Mouse (Mus musculus) right cerebral cortex, postnatal 14 days (tissue): ENCODE results near the gene Olfr76.
"Not testable (repeated sequence)": the region's sequence is repeated elsewhere in the genome, so short reads cannot be mapped to it uniquely, and the experiment has no call there.

ENCODE experiments used
- DNase-seq: peaks from one replicate; pipeline ENCODE4 v3.0.0; 2022

Gene Olfr76

GRCm38 (mm10) chr19:12123103-12123502, at the start of gene Olfr76:
Gene Olfr76 (minus strand): TSS chr19:12123203.
- DNase-seq, result no peak

GRCm38 (mm10) chr19:12170062-12170599, 47.1 kb upstream of the Olfr76 start, which contains the start of gene Olfr1555-ps1:
Gene Olfr1555-ps1 (minus strand): TSS chr19:12170112.
- DNase-seq, result not testable (repeated sequence)

DNA sequence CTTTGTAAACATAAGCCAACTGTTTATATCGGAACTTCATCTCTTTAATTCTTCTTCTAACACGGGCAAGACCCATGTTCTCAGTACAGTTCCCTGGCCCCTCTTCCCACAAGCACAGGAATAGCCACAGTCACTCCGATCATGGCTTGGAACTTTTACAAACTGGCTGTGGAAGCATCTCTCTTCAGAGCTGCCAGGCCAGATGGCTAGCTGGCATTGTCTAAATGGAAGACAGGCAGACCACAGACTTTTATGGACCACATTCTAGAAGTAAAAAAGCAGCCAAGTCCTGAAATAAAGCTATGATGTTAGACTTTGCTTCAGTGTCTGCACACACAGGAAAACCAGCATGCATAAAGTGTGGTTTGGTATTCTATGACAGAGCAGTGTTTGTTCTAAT, 22.4 kb upstream of the Olfr76 start:
- no peak for DNase-seq

- DNase-seq, result no peak
Observed at GRCm38 (mm10) chr19:12143356-12143755, 20.4 kb upstream of the Olfr76 start.

- peak; percentile 8 for DNase-seq
Observed at GRCm38 (mm10) chr19:12134289-12134688, 11.3 kb upstream of the Olfr76 start.

GRCm38 (mm10) chr19:12116464-12116863, 6.5 kb downstream of the Olfr76 start:
- DNase-seq, result no peak

DNA sequence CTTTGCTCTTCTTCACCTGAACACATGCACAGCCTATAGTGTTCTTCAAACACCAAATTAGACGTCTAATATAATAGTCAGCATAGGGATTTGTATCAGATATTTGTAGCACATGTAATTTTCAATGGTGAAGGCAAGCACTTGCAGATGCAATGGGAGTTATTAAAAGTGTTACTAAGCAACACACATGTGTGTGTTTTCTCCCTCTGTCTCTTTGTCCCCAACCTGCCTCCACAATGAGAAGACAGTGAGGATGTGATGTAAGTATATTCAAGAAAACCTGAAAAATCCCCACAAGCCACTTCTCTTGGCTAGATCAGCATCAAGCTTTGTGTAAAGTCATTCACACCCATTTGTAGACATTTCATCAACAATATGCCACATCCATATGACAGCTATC, 7.2 kb downstream of the Olfr76 start, which contains the start of gene Olfr1428:
Gene Olfr1428, minus strand, starts transcription at position 101 of the 400 bp plus-strand sequence.
- DNase-seq, result no peak

DNA sequence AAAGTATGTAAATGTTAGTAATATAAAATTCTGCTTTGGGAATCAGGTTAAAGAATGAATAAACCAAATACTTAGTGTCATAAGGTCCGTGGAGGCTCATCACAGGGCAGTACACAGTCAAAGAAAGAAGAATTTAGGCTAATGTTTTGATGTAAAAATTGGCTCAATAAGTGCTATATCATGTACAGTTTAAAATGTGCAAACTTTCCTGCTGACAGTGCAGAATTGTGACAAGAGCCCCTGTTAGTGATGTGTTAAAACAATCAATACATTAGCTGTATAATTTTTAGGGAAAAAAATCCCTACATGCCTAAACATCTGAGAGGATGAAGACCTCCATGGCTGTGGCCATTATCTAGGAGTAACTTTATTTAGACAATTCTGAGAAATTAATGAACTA, 9.2 kb downstream of the Olfr76 start:
- DNase-seq, result no peak

- DNase-seq, result no peak
Observed at GRCm38 (mm10) chr19:12104541-12104940, 18.5 kb downstream of the Olfr76 start.

DNA sequence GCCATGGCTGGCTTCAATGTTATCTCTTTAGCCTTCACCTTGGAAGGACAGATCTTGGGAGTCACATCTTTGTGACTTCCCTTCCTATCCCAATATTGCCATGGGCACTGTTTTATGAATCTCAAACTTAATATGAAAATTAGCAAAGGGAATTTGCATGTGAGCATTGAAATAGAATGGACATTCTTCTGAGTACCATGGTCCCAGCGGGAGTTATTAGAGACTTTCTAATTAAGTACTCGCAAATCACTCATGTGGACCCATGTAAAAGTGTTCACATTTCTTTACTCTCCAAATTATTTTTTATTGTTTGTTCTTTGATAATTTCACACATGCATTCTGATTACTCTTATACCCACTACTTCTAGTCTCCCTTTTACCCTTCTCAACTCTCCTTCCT, 19.8 kb downstream of the Olfr76 start, which contains the start of gene Olfr1427:
Gene Olfr1427, minus strand, starts transcription at position 101 of the 400 bp plus-strand sequence.
- no peak for DNase-seq

DNA sequence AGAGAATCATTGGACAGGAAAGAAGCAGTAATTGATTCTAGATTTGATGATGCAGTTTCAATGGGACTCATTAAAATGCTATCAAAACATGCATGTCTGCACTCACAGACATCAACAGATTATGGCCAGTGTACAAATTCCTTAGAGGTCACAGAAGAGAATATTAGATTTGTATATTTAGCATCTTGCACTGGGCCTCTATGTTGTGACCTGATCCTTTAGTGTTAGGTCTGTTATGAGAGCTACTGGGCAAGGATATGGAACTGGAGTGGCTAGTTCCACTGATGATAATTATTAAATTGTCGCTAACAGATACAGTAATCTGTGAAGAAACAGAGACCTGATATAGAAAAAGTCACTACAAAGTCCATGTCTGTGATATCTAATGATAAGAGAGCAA, 31.1 kb downstream of the Olfr76 start, which contains the start of gene Olfr1426:
Gene Olfr1426, minus strand, starts transcription at position 101 of the 400 bp plus-strand sequence.
- no peak for DNase-seq

DNA sequence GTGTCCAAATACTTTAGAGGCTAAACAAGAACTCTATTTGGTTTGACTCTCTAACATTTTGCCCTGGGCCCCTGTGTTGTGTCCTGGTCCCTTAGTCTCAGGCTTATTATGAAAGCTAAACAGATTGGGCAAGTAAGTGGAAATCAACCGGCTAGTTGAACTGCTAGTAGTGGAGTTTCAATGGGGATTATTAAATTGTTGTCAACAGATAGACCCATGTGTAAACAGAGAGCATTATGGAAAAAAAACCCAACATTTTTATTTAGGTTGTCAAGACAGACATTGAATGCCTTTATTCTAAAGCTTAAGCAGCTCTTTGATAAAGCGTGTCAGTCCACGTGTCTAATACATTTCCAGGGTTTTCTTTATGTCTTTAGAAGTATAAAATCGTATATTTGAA, 45.4 kb downstream of the Olfr76 start, which contains the start of gene Olfr1425:
Gene Olfr1425, minus strand, starts transcription at position 101 of the 400 bp plus-strand sequence.
- not testable (repeated sequence) for DNase-seq

DNA sequence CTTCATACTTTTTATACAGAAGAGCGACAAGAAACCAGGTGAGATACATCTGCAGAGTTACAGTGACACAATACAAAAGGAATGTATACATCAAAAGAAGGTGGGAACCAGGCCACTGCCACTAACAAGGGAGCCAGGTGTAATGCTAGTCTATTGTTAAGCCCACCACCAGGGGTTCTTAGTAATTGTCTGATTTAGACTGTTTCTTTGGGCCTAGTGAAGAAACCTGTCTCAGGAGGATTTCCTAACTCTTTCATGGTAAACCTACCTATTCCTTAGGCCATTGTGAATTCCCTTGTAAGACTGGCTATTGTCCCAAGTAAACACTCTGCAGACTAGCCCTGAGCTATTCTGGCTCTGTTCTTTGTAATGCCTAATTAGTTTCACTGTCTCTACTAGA, 53.5 kb downstream of the Olfr76 start:
- not testable (repeated sequence) for DNase-seq
